Mouse (Mus musculus) limb, embryonic 14.5 days (tissue): ENCODE data around the gene Il25. TPM values are rescaled to one million over a fixed set of nuclear protein-coding genes. Genes with fewer than 3 reads are reported as not detected.

Experiments used
- ATAC-seq: fragments of 200-750 bp; cut with Nextera tagmentation; 2 replicates; pipeline ENCODE4 v1.8.0; 2017; ENCODE audit warnings: low read depth, moderate number of reproducible peaks, moderate TSS enrichment; ENCODE audit not compliant: low FRiP score
- DNase-seq: peaks from one replicate; pipeline ENCODE4 v3.0.0-alpha.2; 2015; ENCODE audit warnings: low spot score
- H3K27ac ChIP-seq: fragments of 300-500 bp; sonication (generic); replicated peaks from 2 replicates; pipeline ENCODE4 v1.5.1; 2014; ENCODE audit warnings: low read depth, mild to moderate bottlenecking, low read length, moderate library complexity, mixed read lengths
- H3K27me3 ChIP-seq: fragments of 300-500 bp; sonication (generic); 2 replicates; pipeline ENCODE4 v1.6.1; 2014; ENCODE audit warnings: low read length, mixed read lengths; ENCODE audit not compliant: control insufficient read depth, insufficient read depth
- H3K36me3 ChIP-seq: fragments of 300-500 bp; sonication (generic); 2 replicates; pipeline ENCODE4 v1.6.1; 2014; ENCODE audit warnings: mild to moderate bottlenecking, low read length, moderate library complexity, mixed read lengths; ENCODE audit not compliant: control insufficient read depth, insufficient read depth
- H3K4me1 ChIP-seq: fragments of 300-500 bp; sonication (generic); 2 replicates; pipeline ENCODE4 v1.6.1; 2014; ENCODE audit warnings: antibody characterized with exemption, low read length, mixed read lengths; ENCODE audit not compliant: control insufficient read depth, insufficient read depth
- H3K4me2 ChIP-seq: fragments of 300-500 bp; sonication (generic); replicated peaks from 2 replicates; pipeline ENCODE4 v1.6.1; 2014; ENCODE audit warnings: low read depth, mild to moderate bottlenecking, low read length, moderate library complexity; ENCODE audit not compliant: severe bottlenecking
- H3K4me3 ChIP-seq: fragments of 300-500 bp; sonication (generic); replicated peaks from 2 replicates; pipeline ENCODE4 v1.5.1; 2014; ENCODE audit warnings: low read length
- H3K9ac ChIP-seq: fragments of 300-500 bp; sonication (generic); 2 replicates; pipeline ENCODE4 v1.6.1; 2014; ENCODE audit warnings: mild to moderate bottlenecking, low read depth, low read length, moderate library complexity; ENCODE audit not compliant: severe bottlenecking
- H3K9me3 ChIP-seq: fragments of 300-500 bp; sonication (generic); 2 replicates; pipeline ENCODE4 v1.6.1; 2016; ENCODE audit warnings: low read length; ENCODE audit not compliant: control insufficient read depth
- POLR2A ChIP-seq: fragments of 200-500 bp; IDR thresholded peaks from 2 replicates; pipeline ENCODE4 v1.8.0; 2012; ENCODE audit warnings: inconsistent platforms, mild to moderate bottlenecking, moderate library complexity, borderline replicate concordance; ENCODE audit not compliant: insufficient read depth, insufficient read length; ENCODE audit errors: extremely low read depth
- WGBS: fragments of 180-500 bp; shearing (Covaris S2); extraction: QIAGEN DNeasy Blood & Tissue Kit; methylation state at CpG from one replicate; pipeline ENCODE4 v1.1.7; 2014; 5-methylcytosine and 5-hydroxymethylcytosine counted together
- polyA plus RNA-seq, 2 experiments: library from polyadenylated mRNA; depleted of rRNA in 1 of 2; stranded (reverse) in 1 of 2; unstranded in 1 of 2; fragments of >200 nt; fragmentation: Nextera tagmentation in 1 of 2; extraction: Ambion mirVana in 1 of 2; gene quantifications; 2 replicates each; pipeline versions ENCODE4 v1.2.1 to v1.2.3; 2012 to 2014

The Il25 gene
- polyA plus RNA-seq, 2 experiments, result 0.31 TPM; not detected in 1

DNA sequence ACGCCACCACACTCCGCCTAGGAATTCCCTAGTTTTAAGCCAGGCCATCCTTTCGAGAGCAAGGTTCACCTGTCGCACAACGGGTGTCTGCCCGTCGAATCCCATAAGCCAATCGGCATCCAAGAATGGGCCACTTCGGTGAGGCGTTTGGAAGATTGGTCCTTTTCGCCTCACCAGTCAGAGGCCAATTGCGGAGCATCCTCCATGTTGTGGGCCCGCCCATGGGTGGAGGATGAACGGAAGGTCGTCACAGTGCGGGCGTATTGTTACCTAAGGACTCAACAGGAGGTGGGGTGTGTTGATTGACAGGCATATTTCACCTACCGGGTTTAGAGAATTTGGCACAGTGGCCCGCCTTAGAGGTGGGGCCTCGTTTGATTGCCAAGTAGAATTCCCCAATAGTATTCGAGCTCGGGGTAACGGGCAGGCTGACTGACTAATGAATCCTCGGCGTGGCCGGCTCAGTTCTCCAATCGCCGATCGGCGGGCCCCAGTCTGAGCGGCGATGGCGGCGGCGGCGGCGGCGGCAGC lies 38.8 kb upstream of the Il25 start:
- WGBS, result 0% methylated on average over 30 of the region's 38 CpGs
- H3K4me2 ChIP-seq, result peak overlapping the region; percentile 56
- H3K4me1 ChIP-seq, result peaks cover 5% of the 10 kb centered on the region
- H3K27ac ChIP-seq, result peak overlapping the region; percentile 95
- ATAC-seq, result peak; percentile 98
- H3K36me3 ChIP-seq, result peaks cover 34% of the 10 kb centered on the region
- peak overlapping the region; percentile 98 for H3K4me3 ChIP-seq
- peak; percentile 100 for DNase-seq
- peak overlapping the region; percentile 99 for H3K9ac ChIP-seq
- H3K9me3 ChIP-seq, result no peaks in the 10 kb centered on the region
- H3K27me3 ChIP-seq, result no peaks in the 10 kb centered on the region
- TF ChIP-seq POLR2A, result peak; percentile 34; the same call in 1 of the 2 replicates

DNA sequence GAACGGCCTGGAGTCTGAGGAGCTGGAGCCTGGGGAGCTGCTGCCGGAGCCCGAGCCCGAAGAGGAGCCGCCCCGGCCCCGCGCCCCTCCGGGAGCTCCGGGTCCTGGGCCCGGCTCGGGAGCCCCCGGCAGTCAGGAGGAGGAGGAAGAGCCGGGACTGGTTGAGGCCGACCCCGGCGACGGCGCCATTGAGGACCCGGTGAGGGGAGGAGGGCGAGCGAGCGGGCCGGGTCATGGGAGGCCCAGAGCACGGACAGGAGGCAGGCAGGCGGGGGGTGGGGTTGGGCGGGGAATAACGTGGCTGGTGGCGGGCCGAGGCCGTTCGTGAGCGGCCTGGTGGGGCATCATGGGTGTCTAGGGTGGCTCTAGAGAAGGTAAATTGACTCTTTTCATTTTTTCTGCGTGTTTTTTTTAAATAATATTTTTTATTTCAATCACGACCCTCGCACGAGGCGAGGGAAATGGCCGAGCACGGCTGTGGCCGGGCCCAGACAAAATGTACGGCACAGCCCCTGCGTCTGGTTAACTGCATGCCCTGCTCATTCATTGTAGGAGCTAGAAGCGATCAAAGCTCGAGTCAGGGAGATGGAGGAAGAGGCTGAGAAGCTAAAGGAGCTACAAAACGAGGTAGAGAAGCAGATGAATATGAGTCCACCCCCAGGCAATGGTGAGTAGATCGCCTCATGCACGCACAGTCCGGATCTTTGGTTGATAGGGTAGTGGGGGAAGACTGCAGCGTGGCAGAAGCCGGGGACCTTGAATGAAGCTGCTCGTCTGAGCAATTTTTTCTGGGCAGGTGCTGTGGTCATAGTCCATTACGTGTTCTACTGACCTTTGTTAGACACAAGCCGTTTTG lies 38.0 kb upstream of the Il25 start:
- H3K4me3 ChIP-seq, result peak overlapping the region; percentile 98
- TF ChIP-seq POLR2A, result 0 out of 2 replicates have a peak, but pooled peaks have one; percentile 12
- H3K9me3 ChIP-seq, result no peaks in the 10 kb centered on the region
- H3K4me2 ChIP-seq, result peak overlapping the region; percentile 74
- peak overlapping the region; percentile 99 for H3K9ac ChIP-seq
- peaks cover 5% of the 10 kb centered on the region for H3K4me1 ChIP-seq
- peaks cover 39% of the 10 kb centered on the region for H3K36me3 ChIP-seq
- DNase-seq (peak; percentile 32), ATAC-seq (peak; percentile 45)
- peak overlapping the region; percentile 95 for H3K27ac ChIP-seq
- no peaks in the 10 kb centered on the region for H3K27me3 ChIP-seq
- under 1% methylated on average over 46 of the region's 54 CpGs for WGBS

DNA sequence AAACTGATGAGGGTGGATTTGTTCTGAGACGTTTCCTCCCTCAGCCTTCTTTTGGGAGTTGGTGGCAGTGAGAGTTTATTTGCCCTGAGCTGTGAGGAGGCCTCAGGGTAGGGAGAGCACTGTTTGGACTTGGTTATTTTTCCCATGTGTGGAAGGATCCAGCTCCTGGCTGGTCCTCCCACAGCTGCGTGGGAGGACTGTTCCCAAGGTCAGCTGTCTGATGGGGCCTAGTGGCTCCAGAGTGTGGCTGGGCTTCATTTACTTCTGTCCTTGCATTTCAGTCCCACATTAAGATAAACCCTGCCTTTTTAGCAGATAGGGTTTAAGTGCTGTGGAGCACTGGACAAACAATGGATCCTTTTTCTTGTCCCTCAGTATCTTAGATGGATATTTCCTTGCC lies 35.0 kb upstream of the Il25 start:
- WGBS, result 53% methylated on average over 2 of the region's 2 CpGs
- ATAC-seq, result no peak
- Histone ChIP-seq H3K9ac (no peak overlapping the region), H3K27ac (0 out of 2 replicates have a peak overlapping the region, but pooled peaks have one; percentile 26), H3K36me3 (peaks cover 39% of the 10 kb centered on the region), H3K4me1 (peaks cover 5% of the 10 kb centered on the region), H3K27me3 (no peaks in the 10 kb centered on the region), H3K9me3 (no peaks in the 10 kb centered on the region), H3K4me3 (no peak overlapping the region), H3K4me2 (no peak overlapping the region)
- TF ChIP-seq POLR2A, result no peak
- no peak for DNase-seq

DNA sequence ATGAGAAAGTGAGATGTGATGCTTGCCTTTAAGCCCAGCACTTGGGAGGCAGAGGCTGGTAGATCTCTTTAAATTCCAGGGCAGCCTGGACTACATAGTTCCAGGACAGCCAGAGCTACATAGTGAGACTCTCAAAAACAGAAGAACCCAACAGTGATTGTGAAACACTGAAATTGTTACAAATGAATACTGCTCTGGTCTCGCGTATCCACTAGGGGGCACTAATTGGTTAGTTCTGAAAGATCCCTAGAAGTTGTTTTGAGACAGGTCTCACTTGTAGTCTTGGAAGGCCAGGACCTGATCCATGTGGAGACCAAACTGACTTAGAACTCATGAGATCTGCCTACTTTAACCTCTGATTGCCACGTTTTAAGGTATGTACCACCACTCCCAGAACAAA lies 32.1 kb upstream of the Il25 start:
- DNase-seq (peak; percentile 93), ATAC-seq (peak; percentile 66)
- TF ChIP-seq POLR2A, result no peak
- Histone ChIP-seq H3K4me3 (no peak overlapping the region), H3K4me2 (no peak overlapping the region), H3K9ac (no peak overlapping the region), H3K36me3 (peaks cover 52% of the 10 kb centered on the region), H3K27me3 (no peaks in the 10 kb centered on the region), H3K27ac (no peak overlapping the region), H3K4me1 (peaks cover 5% of the 10 kb centered on the region), H3K9me3 (no peaks in the 10 kb centered on the region)
- WGBS, result 0% methylated on average over 3 of the region's 3 CpGs

DNA sequence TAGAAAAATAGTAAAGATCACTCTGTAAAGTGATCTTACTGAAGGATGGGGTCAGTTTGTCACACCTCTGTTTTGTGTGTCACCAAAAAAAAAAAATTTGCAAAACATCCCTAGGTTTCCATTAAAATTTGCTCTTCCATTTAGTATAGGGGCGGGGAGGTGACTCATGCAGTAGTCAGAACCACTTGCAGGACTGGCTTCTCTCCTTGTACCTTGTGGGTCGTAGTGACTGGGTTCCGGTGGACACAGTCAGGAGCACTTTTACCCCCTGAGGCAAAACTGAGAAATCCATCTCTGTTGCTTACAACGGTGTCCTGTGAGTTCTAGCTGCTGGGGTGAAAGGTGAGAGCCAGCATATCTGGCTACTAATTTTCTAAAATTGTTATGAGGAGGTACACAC lies 28.9 kb upstream of the Il25 start:
- peaks cover 47% of the 10 kb centered on the region for H3K36me3 ChIP-seq
- ATAC-seq (no peak), DNase-seq (no peak)
- 85% methylated on average over 4 of the region's 4 CpGs for WGBS
- H3K27ac ChIP-seq, result no peak overlapping the region
- H3K4me1 ChIP-seq, result no peaks in the 10 kb centered on the region
- no peak overlapping the region for H3K4me2 ChIP-seq
- no peak overlapping the region for H3K4me3 ChIP-seq
- H3K27me3 ChIP-seq, result no peaks in the 10 kb centered on the region
- no peak overlapping the region for H3K9ac ChIP-seq
- no peaks in the 10 kb centered on the region for H3K9me3 ChIP-seq
- TF ChIP-seq POLR2A, result no peak
